21 mouse cellular contexts compared by ENCODE assay signal in genomic region chr11:20205538-20205937, GRCm38 (mm10). TPM values are rescaled to one million over a fixed set of nuclear protein-coding genes. Genes with fewer than 3 reads are reported as not detected.
A peak's percentile ranks its signal among the peaks of the same experiment; 100 is the strongest.
DNase-seq lines count a peak whose midpoint lies in the region; ATAC-seq lines count a peak whose summit lies in the region.
"Had no signal": no experiment of that assay in that cellular context is flagged by ENCODE, and none has a peak within 500 bp of the region (broad histone marks: within the 10 kb centered on the region; RNA-seq: fewer than 3 reads in every experiment).

No protein-coding gene starts in this region.

- 54% methylated on average over 4 of the region's 4 CpGs for WGBS in heart, embryonic 15.5 days
- 73% methylated on average over 4 of the region's 4 CpGs for WGBS in liver, embryonic 13.5 days (ENCODE audit: insufficient replicate concordance)
- 73% methylated on average over 4 of the region's 4 CpGs for WGBS in liver, embryonic 12.5 days (ENCODE audit: insufficient replicate concordance)
- 49% methylated on average over 4 of the region's 4 CpGs for WGBS in stomach, embryonic 16.5 days
- 85% methylated on average over 4 of the region's 4 CpGs for WGBS in hindbrain, embryonic 16.5 days

- intact Hi-C loops in heart, postnatal 14 days (cut with DNase I): loop anchor here (2.0 to 10.0 kb wide), 2 partner anchors 37 to 281 kb away; partner anchors contain the start of gene Spred2

- H3K9ac ChIP-seq in heart, embryonic 15.5 days: no peak overlapping the region
- H3K9ac ChIP-seq in liver, embryonic 13.5 days: no peak overlapping the region; the same call in 1 of the 2 replicates
- H3K9ac ChIP-seq in liver, embryonic 12.5 days: no peak overlapping the region
- H3K9ac ChIP-seq in stomach, embryonic 16.5 days (ENCODE audit: low read length): no peak overlapping the region
- no peak overlapping the region for H3K9ac ChIP-seq in hindbrain, embryonic 16.5 days (ENCODE audit: low read depth, low read length)

- 0 out of 2 replicates have a peak overlapping the region, but pooled peaks have one; percentile 10 for H3K4me2 ChIP-seq in heart, embryonic 15.5 days
- H3K4me2 ChIP-seq in liver, embryonic 13.5 days: no peak overlapping the region
- H3K4me2 ChIP-seq in liver, embryonic 12.5 days: no peak overlapping the region
- no peak overlapping the region for H3K4me2 ChIP-seq in stomach, embryonic 16.5 days (ENCODE audit: low read depth, low read length)
- no peak overlapping the region for H3K4me2 ChIP-seq in hindbrain, embryonic 16.5 days (ENCODE audit: low read length)

- ATAC-seq in heart, embryonic 15.5 days (replicated peaks; ENCODE audit: insufficient number of reproducible peaks, insufficient read depth, low FRiP score, low read depth): no peak
- ATAC-seq in liver, embryonic 13.5 days (ENCODE audit: low read depth): no peak
- ATAC-seq in liver, embryonic 12.5 days: no peak
- no peak for ATAC-seq in stomach, embryonic 16.5 days (ENCODE audit: insufficient read depth, low FRiP score)
- ATAC-seq in hindbrain, embryonic 16.5 days: no peak
- ATAC-seq: activated CD4-positive, CD25-positive, alpha-beta regulatory T cell, adult 4 months had no signal

- H3K27ac ChIP-seq in heart, embryonic 15.5 days: peak overlapping the region; percentile 54; the same call in 1 of the 2 replicates
- 0 out of 2 replicates have a peak overlapping the region, but pooled peaks have one; percentile 18 for H3K27ac ChIP-seq in liver, embryonic 13.5 days
- H3K27ac ChIP-seq in liver, embryonic 12.5 days: no peak overlapping the region
- H3K27ac ChIP-seq in stomach, embryonic 16.5 days (ENCODE audit: low read length): 0 out of 2 replicates have a peak overlapping the region, but pooled peaks have one; percentile 21
- no peak overlapping the region for H3K27ac ChIP-seq in hindbrain, embryonic 16.5 days (ENCODE audit: low read depth, low read length)
- H3K27ac ChIP-seq: hindbrain, embryonic 10.5 days; midbrain, embryonic 10.5 days had no signal

- no peaks in the 10 kb centered on the region for H3K36me3 ChIP-seq in heart, embryonic 15.5 days
- peaks cover 3% of the 10 kb centered on the region for H3K36me3 ChIP-seq in liver, embryonic 13.5 days
- peaks cover 9% of the 10 kb centered on the region for H3K36me3 ChIP-seq in liver, embryonic 12.5 days
- H3K36me3 ChIP-seq in stomach, embryonic 16.5 days (ENCODE audit: control insufficient read depth, insufficient read depth, low read length): no peaks in the 10 kb centered on the region
- H3K36me3 ChIP-seq in hindbrain, embryonic 16.5 days (ENCODE audit: control insufficient read depth, insufficient read depth, low read length): no peaks in the 10 kb centered on the region

- H3K27me3 ChIP-seq in heart, embryonic 15.5 days: no peaks in the 10 kb centered on the region
- no peaks in the 10 kb centered on the region for H3K27me3 ChIP-seq in liver, embryonic 13.5 days
- no peaks in the 10 kb centered on the region for H3K27me3 ChIP-seq in liver, embryonic 12.5 days (replicated peaks)
- H3K27me3 ChIP-seq in stomach, embryonic 16.5 days (ENCODE audit: control insufficient read depth, insufficient read depth, low read length): no peaks in the 10 kb centered on the region
- H3K27me3 ChIP-seq in hindbrain, embryonic 16.5 days (replicated peaks; ENCODE audit: control insufficient read depth, insufficient read depth, low read length): no peaks in the 10 kb centered on the region

- peak; percentile 21 for DNase-seq in adrenal gland, adult 2 months
- DNase-seq in adrenal gland, postnatal 4 days (ENCODE audit: low spot score in 2 of 2): no peak
- no peak for DNase-seq in heart, postnatal 14 days
- no peak for DNase-seq in liver, embryonic 13.5 days
- DNase-seq: adrenal gland, postnatal 25 days; cerebellum, adult 2 months; cerebellum, postnatal 36 days; gastrocnemius, postnatal 10 days; heart, adult 18-20 months; kidney, postnatal 36 days; lung, adult 18-20 months; right cerebral cortex, postnatal 14 days; thymus, postnatal 14 days had no signal

- peaks cover 46% of the 10 kb centered on the region for H3K4me1 ChIP-seq in heart, embryonic 15.5 days (replicated peaks)
- peaks cover 72% of the 10 kb centered on the region for H3K4me1 ChIP-seq in liver, embryonic 13.5 days (replicated peaks)
- peaks cover 77% of the 10 kb centered on the region for H3K4me1 ChIP-seq in liver, embryonic 12.5 days
- peaks cover 25% of the 10 kb centered on the region for H3K4me1 ChIP-seq in stomach, embryonic 16.5 days (ENCODE audit: control insufficient read depth, insufficient read depth, low read length)
- peaks cover 28% of the 10 kb centered on the region for H3K4me1 ChIP-seq in hindbrain, embryonic 16.5 days (ENCODE audit: control insufficient read depth, insufficient read depth, low read depth, low read length)

- no peaks in the 10 kb centered on the region for H3K9me3 ChIP-seq in heart, embryonic 15.5 days (replicated peaks)
- H3K9me3 ChIP-seq in liver, embryonic 13.5 days (replicated peaks): no peaks in the 10 kb centered on the region
- no peaks in the 10 kb centered on the region for H3K9me3 ChIP-seq in liver, embryonic 12.5 days (replicated peaks)
- no peaks in the 10 kb centered on the region for H3K9me3 ChIP-seq in stomach, embryonic 16.5 days (replicated peaks; ENCODE audit: control insufficient read depth, low read length)
- no peaks in the 10 kb centered on the region for H3K9me3 ChIP-seq in hindbrain, embryonic 16.5 days (ENCODE audit: control insufficient read depth, low read length)
- H3K9me3 ChIP-seq: G1E; hindbrain, embryonic 10.5 days; midbrain, embryonic 10.5 days had no signal

- no peak overlapping the region for H3K4me3 ChIP-seq in heart, embryonic 15.5 days
- no peak overlapping the region for H3K4me3 ChIP-seq in liver, embryonic 13.5 days (replicated peaks)
- no peak overlapping the region for H3K4me3 ChIP-seq in liver, embryonic 12.5 days
- H3K4me3 ChIP-seq in stomach, embryonic 16.5 days (replicated peaks; ENCODE audit: low read length): no peak overlapping the region
- H3K4me3 ChIP-seq in hindbrain, embryonic 16.5 days (ENCODE audit: low read length): no peak overlapping the region
- H3K4me3 ChIP-seq: hindbrain, embryonic 10.5 days; midbrain, embryonic 10.5 days had no signal

RNA-seq across cellular contexts. Expression of gene Rab1a, which starts 4.3 kb away (rescaled TPM):
- 100 to 1,000 TPM; 165 to 173 TPM for total RNA-seq in adrenal gland, adult 2 months (2021)
- 28.4 and 34.4 TPM in 2 replicates for polyA plus RNA-seq in adrenal gland, adult 2 months (2012; rRNA removed)
- total RNA-seq in adrenal gland, postnatal 4 days (2021): 100 to 1,000 TPM; 153 to 164 TPM
- 191 and 212 TPM in 2 replicates for polyA plus RNA-seq in heart, embryonic 15.5 days (2015; fragmentation: Nextera tagmentation; extraction: Ambion mirVana)
- total RNA-seq in heart, postnatal 14 days (2021): 100 to 1,000 TPM; 134 to 141 TPM
- 117 and 141 TPM in 2 replicates for polyA plus RNA-seq in liver, embryonic 13.5 days (2015; fragmentation: Nextera tagmentation; extraction: Ambion mirVana)
- polyA plus RNA-seq in liver, embryonic 12.5 days (2016; fragmentation: Nextera tagmentation; extraction: Ambion mirVana): 130 and 132 TPM in 2 replicates
- polyA plus RNA-seq in stomach, embryonic 16.5 days (2015; fragmentation: Nextera tagmentation; extraction: Ambion mirVana): 300 and 317 TPM in 2 replicates
- 288 and 320 TPM in 2 replicates for polyA plus RNA-seq in hindbrain, embryonic 16.5 days (2015; fragmentation: Nextera tagmentation; extraction: Ambion mirVana)

RNA-seq across cellular contexts. Expression of gene Cep68, which starts 43.7 kb away (rescaled TPM):
- 10 to 100 TPM; 19.8 to 24.2 TPM for total RNA-seq in adrenal gland, adult 2 months (2021)
- 14.0 and 17.8 TPM in 2 replicates for polyA plus RNA-seq in adrenal gland, adult 2 months (2012; rRNA removed)
- total RNA-seq in adrenal gland, postnatal 4 days (2021): 10 to 100 TPM; 37.0 to 37.3 TPM
- 25.7 and 31.9 TPM in 2 replicates for polyA plus RNA-seq in heart, embryonic 15.5 days (2015; fragmentation: Nextera tagmentation; extraction: Ambion mirVana)
- total RNA-seq in heart, postnatal 14 days (2021): 10 to 100 TPM; 42.1 to 48.1 TPM
- 6.9 and 9.2 TPM in 2 replicates for polyA plus RNA-seq in liver, embryonic 13.5 days (2015; fragmentation: Nextera tagmentation; extraction: Ambion mirVana)
- polyA plus RNA-seq in liver, embryonic 12.5 days (2016; fragmentation: Nextera tagmentation; extraction: Ambion mirVana): 14.3 and 15.1 TPM in 2 replicates
- polyA plus RNA-seq in stomach, embryonic 16.5 days (2015; fragmentation: Nextera tagmentation; extraction: Ambion mirVana): 24.7 and 25.6 TPM in 2 replicates
- polyA plus RNA-seq in hindbrain, embryonic 16.5 days (2015; fragmentation: Nextera tagmentation; extraction: Ambion mirVana): 25.8 and 29.1 TPM in 2 replicates

Comparison
In these comparisons a context has a peak if more than half of its experiments do, and no peak if none do; other contexts are left out.
1. H3K27ac ChIP-seq: peak in heart, embryonic 15.5 days (single experiment), liver, embryonic 13.5 days (single experiment) and stomach, embryonic 16.5 days (single experiment); none in liver, embryonic 12.5 days (single experiment) and hindbrain, embryonic 16.5 days (single experiment).